Mouse (Mus musculus): ENCODE results near the gene Mok. TPM values are rescaled to one million over a fixed set of nuclear protein-coding genes. Genes with fewer than 3 reads are reported as not detected.

Mok gene
- polyA plus RNA-seq, 1 experiment from 2014 or later = 16.0 TPM

DNA sequence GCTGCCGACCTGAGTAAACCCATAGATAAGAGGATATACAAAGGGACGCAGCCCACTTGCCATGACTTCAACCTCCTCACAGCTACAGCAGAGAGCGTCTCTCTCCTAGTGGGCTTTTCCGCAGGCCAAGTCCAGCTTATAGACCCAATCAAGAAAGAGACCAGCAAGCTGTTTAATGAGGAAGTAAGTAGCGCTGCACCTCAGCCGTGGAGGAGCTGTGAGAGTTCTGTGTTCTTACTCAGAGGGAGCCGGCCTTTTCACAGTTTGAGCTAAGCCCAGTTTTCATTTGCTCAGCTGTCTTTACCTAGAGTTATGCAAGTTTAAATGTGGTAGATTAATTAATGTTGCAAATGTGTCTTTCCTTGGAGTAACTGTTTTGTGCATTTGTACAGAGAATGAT lies 61.4 kb downstream of the Mok start:
- WGBS = 87% methylated on average over 7 of the region's 7 CpGs
- Histone ChIP-seq H3K36me3 (peaks cover 9% of the 10 kb centered on the region; the same call in 1 of the 2 replicates), H3K27me3 (no peaks in the 10 kb centered on the region), H3K4me2 (no peak overlapping the region), H3K4me1 (replicated peaks) (0 out of 2 replicates have a peak, but pooled peaks cover 7% of the 10 kb centered on the region), H3K4me3 (no peak overlapping the region), H3K27ac (replicated peaks) (no peak overlapping the region), H3K9ac (no peak overlapping the region), H3K9me3 (no peaks in the 10 kb centered on the region)
- no peak for ATAC-seq (ENCODE audit: low FRiP score, low read depth)

DNA sequence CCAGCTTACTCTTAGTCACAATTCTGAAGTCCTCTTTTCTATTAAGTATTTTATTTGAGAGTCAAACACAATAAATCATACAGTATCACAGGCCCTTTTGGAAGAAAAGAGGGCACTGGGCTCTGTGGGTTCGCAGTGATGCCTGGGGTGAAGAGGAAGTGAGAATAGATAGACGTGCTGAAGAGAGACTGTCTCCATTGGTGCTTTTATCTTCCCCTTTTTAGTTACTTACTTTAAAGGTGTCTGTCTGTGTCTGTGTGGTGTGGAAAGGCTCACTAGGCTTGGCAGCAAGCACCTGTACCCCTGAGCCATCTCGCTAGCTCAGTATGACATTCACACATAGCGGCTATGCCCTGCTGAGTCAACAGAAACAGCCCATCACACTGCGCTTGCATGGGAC lies 62.9 kb downstream of the Mok start:
- no peak overlapping the region for H3K9ac ChIP-seq
- WGBS = 82% methylated on average over 5 of the region's 5 CpGs
- H3K4me2 ChIP-seq = no peak overlapping the region
- 0 out of 2 replicates have a peak, but pooled peaks cover 7% of the 10 kb centered on the region for H3K4me1 ChIP-seq (replicated peaks)
- no peak overlapping the region for H3K4me3 ChIP-seq
- H3K27me3 ChIP-seq = no peaks in the 10 kb centered on the region
- ATAC-seq (ENCODE audit: low FRiP score, low read depth) = no peak
- no peak overlapping the region for H3K27ac ChIP-seq (replicated peaks)
- peaks cover 9% of the 10 kb centered on the region; the same call in 1 of the 2 replicates for H3K36me3 ChIP-seq
- no peaks in the 10 kb centered on the region for H3K9me3 ChIP-seq

DNA sequence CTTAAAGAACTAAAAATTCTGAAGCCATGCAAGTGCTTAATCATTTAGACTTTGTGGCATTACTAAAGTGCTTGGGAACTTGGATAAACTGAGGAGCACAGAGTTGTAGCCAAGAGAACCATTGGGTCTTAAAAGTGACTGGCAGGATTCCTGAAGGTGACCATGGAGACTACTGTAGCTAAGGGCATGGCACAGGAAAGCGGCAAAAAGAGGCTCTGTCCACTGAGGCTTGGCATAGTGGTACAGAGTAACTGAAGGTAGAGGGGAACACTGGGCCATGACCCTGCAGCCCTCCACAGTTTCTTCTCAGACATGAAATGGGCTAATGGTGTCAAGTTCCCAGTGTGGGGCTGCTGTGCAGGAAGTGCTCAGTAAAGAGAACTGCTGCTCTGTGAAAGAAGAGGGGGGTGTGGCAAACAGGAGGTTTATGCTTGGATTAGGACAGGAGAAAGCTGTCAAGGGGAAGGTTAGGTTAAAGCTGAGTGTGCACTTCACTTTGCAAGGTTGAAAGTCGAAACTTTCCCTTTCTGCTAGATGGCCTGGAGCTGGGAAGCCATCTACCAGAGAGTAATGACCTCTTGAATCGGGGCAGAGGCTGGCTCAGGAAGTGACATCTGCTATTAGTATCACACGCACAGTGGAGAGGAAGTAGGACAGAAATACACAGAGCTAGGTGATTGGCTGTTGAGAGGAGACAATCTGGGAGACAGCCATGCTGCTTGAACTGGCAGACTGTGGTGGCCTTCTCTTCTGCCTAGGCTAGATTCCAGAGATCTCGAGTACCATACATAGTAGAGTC lies 64.9 kb downstream of the Mok start:
- H3K27me3 ChIP-seq = no peaks in the 10 kb centered on the region
- ATAC-seq (ENCODE audit: low FRiP score, low read depth) = peak; percentile 61; the same call in 1 of the 2 replicates

DNA sequence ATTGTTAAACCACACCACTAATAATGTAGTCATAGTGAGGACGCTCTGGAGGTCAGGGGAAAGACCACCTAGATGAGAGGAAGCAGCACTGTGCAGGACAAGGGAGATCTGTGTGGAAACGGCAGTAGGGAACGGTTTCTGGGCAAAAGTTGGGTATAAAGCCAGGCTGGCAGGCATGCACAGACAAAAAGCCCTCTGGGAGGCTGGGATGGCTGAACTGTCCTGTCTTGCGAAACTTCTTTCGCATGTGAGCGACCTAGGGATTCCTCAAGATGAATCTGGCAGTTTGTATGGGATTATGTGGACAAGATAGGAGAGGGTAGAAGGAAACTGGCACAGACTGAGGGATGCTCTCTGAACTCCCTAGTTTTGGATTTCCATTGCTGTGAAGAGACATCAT lies 68.8 kb downstream of the Mok start:
- peaks cover 24% of the 10 kb centered on the region for H3K4me1 ChIP-seq (replicated peaks)
- WGBS = 90% methylated on average over 6 of the region's 6 CpGs
- H3K27ac ChIP-seq (replicated peaks) = no peak overlapping the region
- H3K27me3 ChIP-seq = no peaks in the 10 kb centered on the region
- no peaks in the 10 kb centered on the region for H3K36me3 ChIP-seq
- no peak for ATAC-seq (ENCODE audit: low FRiP score, low read depth)
- H3K4me2 ChIP-seq = no peak overlapping the region
- H3K9me3 ChIP-seq = no peaks in the 10 kb centered on the region
- H3K4me3 ChIP-seq = no peak overlapping the region
- no peak overlapping the region for H3K9ac ChIP-seq

More for the DNA sequence above, 64.9 kb downstream of the Mok start:
- no peaks in the 10 kb centered on the region for H3K9me3 ChIP-seq
- no peak overlapping the region for H3K4me2 ChIP-seq
- H3K4me3 ChIP-seq = no peak overlapping the region
- no peak overlapping the region for H3K9ac ChIP-seq
- H3K4me1 ChIP-seq (replicated peaks) = 0 out of 2 replicates have a peak, but pooled peaks cover 7% of the 10 kb centered on the region
- 78% methylated on average over 5 of the region's 5 CpGs for WGBS
- H3K27ac ChIP-seq (replicated peaks) = no peak overlapping the region
- H3K36me3 ChIP-seq = peaks cover 9% of the 10 kb centered on the region; the same call in 1 of the 2 replicates

DNA sequence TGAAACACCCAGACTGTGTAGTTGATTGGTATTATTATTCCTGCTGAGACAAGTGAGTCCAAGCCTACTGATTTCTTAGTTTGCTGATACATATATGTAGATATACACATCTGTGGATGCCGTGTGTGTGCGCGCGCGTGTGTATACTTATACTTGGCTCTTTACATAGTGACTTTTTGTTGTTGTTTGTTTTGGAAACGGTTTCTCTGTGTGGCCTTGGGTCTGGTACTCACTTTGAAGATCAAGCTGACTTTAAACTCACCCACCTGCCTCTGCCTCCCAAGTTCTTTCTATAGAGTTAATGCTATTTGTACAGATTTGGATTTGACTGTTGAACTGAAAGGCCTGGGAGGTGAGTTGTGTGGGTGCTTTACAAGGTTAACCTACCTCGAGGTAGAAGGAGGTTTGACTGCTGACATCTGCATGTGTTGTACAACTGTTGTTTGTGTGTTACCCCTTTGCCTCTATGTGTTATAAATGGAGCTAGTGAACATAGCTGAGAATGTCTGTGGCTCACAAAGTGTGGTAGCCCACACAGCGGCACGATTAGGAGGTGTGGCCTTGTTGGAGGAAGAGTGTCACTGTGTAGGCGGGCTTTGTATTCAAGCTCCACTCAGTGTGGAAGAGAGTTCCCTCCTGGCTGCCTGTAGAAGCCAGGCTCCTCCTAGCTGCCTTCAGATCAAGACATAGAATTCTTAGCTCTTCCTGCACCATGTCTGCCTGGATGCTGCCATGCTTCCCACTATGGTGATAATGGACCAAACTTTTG lies 70.1 kb downstream of the Mok start:
- H3K27ac ChIP-seq (replicated peaks) = no peak overlapping the region
- WGBS = 90% methylated on average over 10 of the region's 10 CpGs
- no peak for ATAC-seq (ENCODE audit: low FRiP score, low read depth)

DNA sequence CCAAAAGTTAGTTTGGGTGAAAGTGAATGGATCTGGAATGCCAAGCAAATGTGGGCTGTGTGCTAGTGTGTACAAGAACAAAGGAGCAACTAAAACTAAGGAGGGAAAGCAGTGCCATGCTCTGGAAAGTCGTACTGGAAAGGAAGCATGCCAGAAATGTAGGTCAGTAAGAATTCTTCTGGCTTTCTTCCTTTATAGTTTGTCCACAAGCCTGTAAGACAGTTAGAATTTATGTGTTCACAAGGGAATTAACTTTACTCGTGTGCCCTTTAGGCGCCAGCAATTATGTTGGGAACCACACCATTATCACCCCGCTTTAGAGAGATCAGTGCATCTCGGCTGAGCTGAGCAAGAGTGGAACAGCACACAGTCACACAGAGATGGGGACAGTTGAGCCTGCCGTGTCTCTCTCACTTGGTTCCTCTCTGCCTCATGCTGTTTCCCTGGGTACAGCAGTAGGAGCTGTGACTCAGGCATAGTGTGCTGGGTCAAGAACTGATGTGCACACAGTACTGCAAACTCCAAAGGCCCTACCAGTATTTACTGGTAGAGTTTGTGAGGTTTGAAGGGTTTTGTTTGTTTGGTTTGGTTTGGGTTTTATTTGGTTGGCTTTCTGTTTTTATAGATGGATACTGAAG lies 71.0 kb downstream of the Mok start:
- H3K9ac ChIP-seq = no peak overlapping the region
- H3K27me3 ChIP-seq = no peaks in the 10 kb centered on the region
- H3K4me1 ChIP-seq (replicated peaks) = peaks cover 17% of the 10 kb centered on the region
- H3K4me3 ChIP-seq = no peak overlapping the region
- no peaks in the 10 kb centered on the region for H3K36me3 ChIP-seq
- H3K9me3 ChIP-seq = no peaks in the 10 kb centered on the region
- ATAC-seq (ENCODE audit: low FRiP score, low read depth) = no peak
- 60% methylated on average over 6 of the region's 6 CpGs for WGBS
- H3K4me2 ChIP-seq = no peak overlapping the region
- H3K27ac ChIP-seq (replicated peaks) = peak overlapping the region; percentile 46

More for the DNA sequence above, 70.1 kb downstream of the Mok start:
- Histone ChIP-seq H3K27me3 (no peaks in the 10 kb centered on the region), H3K9me3 (no peaks in the 10 kb centered on the region), H3K36me3 (no peaks in the 10 kb centered on the region), H3K4me2 (no peak overlapping the region), H3K9ac (no peak overlapping the region), H3K4me1 (replicated peaks) (peaks cover 18% of the 10 kb centered on the region), H3K4me3 (no peak overlapping the region)

DNA sequence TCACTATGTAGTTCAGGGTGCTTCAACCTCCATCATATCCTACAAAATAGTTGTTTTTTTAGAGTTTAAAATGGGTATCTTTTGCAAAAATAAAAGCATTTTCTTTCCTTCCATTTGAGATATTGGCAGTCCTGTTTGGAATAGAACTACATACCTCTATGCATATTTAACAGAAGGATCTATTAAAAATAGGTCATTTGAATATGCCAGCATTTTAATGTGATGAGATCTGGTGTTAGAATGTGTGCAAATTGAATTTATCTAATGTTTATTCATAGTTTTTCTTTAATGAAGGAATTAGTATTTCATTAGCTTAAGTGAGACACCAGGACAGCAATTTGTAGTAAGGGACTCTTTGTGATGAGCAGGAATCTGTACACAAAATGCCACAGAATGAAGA lies 72.2 kb downstream of the Mok start:
- H3K36me3 ChIP-seq = no peaks in the 10 kb centered on the region
- no peak for ATAC-seq (ENCODE audit: low FRiP score, low read depth)
- H3K4me3 ChIP-seq = no peak overlapping the region
- no peak overlapping the region for H3K27ac ChIP-seq (replicated peaks)
- no peaks in the 10 kb centered on the region for H3K27me3 ChIP-seq
- no peaks in the 10 kb centered on the region for H3K9me3 ChIP-seq
- no peak overlapping the region for H3K4me2 ChIP-seq
- H3K4me1 ChIP-seq (replicated peaks) = peaks cover 17% of the 10 kb centered on the region
- no peak overlapping the region for H3K9ac ChIP-seq

DNA sequence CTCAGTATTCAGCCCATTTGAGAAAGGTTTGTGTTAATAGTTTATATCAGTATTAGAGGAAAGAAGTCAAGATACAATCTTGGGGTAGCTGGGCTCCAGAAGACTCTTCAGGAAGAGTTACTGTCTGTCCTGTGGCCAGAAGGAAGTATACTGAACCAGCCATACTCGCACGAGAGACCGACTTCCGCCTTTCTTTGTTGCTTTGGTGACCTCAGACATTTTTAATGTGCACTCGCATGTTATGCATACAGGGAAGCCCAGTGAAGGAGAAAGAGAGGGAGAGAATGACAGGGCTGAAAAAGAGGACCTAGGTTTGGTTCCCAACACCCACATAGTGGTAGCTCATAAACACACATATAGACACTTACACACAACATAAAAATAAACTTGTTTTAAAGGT lies 76.2 kb downstream of the Mok start:
- Histone ChIP-seq H3K4me2 (no peak overlapping the region), H3K4me1 (replicated peaks) (peaks cover 19% of the 10 kb centered on the region), H3K27me3 (no peaks in the 10 kb centered on the region), H3K27ac (replicated peaks) (no peak overlapping the region), H3K9ac (no peak overlapping the region), H3K4me3 (no peak overlapping the region), H3K36me3 (no peaks in the 10 kb centered on the region), H3K9me3 (no peaks in the 10 kb centered on the region)
- no peak for ATAC-seq (ENCODE audit: low FRiP score, low read depth)
- 94% methylated on average over 5 of the region's 5 CpGs for WGBS

DNA sequence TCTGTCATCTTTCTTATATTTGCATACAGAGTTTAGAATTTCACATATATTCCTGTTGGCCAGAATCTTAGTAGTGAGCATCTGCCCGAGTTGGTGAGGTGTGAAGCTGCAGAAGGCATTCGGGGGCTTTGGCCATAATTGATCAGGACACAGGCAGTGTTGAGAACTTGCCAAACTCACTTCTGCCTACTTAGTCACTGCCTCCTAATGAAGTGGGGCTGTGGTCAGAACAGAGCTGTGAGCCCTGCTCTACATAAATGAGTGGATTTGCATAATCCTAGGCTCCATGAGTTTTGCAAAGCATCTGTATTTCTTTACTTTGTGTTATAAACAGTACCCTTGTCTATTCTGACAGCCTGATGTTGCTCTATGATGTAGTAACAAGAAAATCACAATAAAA lies 78.4 kb downstream of the Mok start:
- Histone ChIP-seq H3K4me3 (no peak overlapping the region), H3K9ac (no peak overlapping the region), H3K9me3 (no peaks in the 10 kb centered on the region), H3K27ac (replicated peaks) (no peak overlapping the region), H3K4me2 (no peak overlapping the region), H3K36me3 (no peaks in the 10 kb centered on the region), H3K4me1 (replicated peaks) (peaks cover 7% of the 10 kb centered on the region), H3K27me3 (no peaks in the 10 kb centered on the region)
- ATAC-seq (ENCODE audit: low FRiP score, low read depth) = no peak
- 78% methylated on average over 2 of the region's 2 CpGs for whole genome bisulfite sequencing

DNA sequence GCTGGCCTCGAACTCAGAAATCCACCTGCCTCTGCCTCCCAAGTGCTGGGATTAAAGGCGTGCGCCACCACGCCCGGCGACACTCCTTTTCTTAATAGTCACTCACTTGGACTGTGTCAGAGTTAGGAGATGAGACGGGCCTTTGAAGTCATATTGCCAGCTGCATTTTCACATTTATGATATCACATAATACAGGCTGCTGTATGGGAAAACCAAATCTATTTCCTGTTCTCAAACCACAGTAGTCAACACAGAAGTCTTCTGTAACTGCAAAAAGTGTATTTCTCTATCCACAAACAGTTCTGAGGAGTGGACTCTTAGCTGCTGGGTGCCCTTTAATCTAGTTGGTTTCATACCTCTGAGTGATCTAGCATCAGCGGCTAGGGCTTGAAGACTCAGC lies 81.8 kb downstream of the Mok start:
- H3K27ac ChIP-seq (replicated peaks) = no peak overlapping the region
- H3K4me2 ChIP-seq = no peak overlapping the region
- WGBS = 93% methylated on average over 8 of the region's 8 CpGs
- no peak overlapping the region for H3K4me3 ChIP-seq
- no peaks in the 10 kb centered on the region for H3K27me3 ChIP-seq
- H3K36me3 ChIP-seq = 0 out of 2 replicates have a peak, but pooled peaks cover 4% of the 10 kb centered on the region
- H3K9me3 ChIP-seq = no peaks in the 10 kb centered on the region
- no peak for ATAC-seq (ENCODE audit: low FRiP score, low read depth)
- H3K9ac ChIP-seq = no peak overlapping the region
- H3K4me1 ChIP-seq (replicated peaks) = peaks cover 7% of the 10 kb centered on the region
